Mouse (Mus musculus) forebrain, embryonic 10.5 days (tissue): ENCODE measurements around the gene Adprhl1. TPM values are rescaled to one million over a fixed set of nuclear protein-coding genes. Genes with fewer than 3 reads are reported as not detected.
A peak's percentile ranks its signal among the peaks of the same experiment; 100 is the strongest.

Experiments
- microRNA counts: library from miRNA; unstranded; fragments of <30 nt; microRNA quantifications from one replicate; lab custom pipeline; 2017
- microRNA-seq: library from miRNA; unstranded; fragments of <30 nt; microRNA quantifications from one replicate; pipeline ENCODE4, GENCODE M21; 2017
- polyA plus RNA-seq: library from polyadenylated mRNA; unstranded; fragments of >200 nt; fragmentation: Nextera tagmentation; extraction: Ambion mirVana; gene quantifications from 2 replicates; pipeline ENCODE4 v1.2.1, GENCODE M21; 2016

Adprhl1 gene
- polyA plus RNA-seq, 1 experiment from 2014 or later = not detected

MicroRNAs encoded within 50 kb of the gene (microRNA counts, 519-probe panel; counts per million panel counts)
- 341 counts per million, percentile 65 among the panel's probes with 10 or more counts for microRNA mmu-miR-1968 (lab: Ali Mortazavi, UCI)

Small RNA genes lying within 50 kb of the gene (microRNA-seq; reads per million reads assigned to microRNA genes)
- 28.7 reads per million, percentile 35 among the genes with 10 or more reads in this experiment for gene Mir1968

Other genes with a start within 250 kb of the Adprhl1 start
- 0.07 TPM in 1 of 2 replicates, not detected in the other for gene F7, start 228.1 kb downstream of the Adprhl1 start, polyA plus RNA-seq
- gene F10, start 216.9 kb downstream of the Adprhl1 start, polyA plus RNA-seq = 0.47 and 0.76 TPM in 2 replicates
- 0.31 and 0.33 TPM in 2 replicates for gene Proz, start 193.2 kb downstream of the Adprhl1 start, polyA plus RNA-seq
- 58.5 and 62.0 TPM in 2 replicates for gene Pcid2, start 148.7 kb downstream of the Adprhl1 start, polyA plus RNA-seq
- 84.9 and 87.8 TPM in 2 replicates for gene Cul4a, start 148.5 kb downstream of the Adprhl1 start, polyA plus RNA-seq
- 182 and 190 TPM in 2 replicates for gene Lamp1, start 95.0 kb downstream of the Adprhl1 start, polyA plus RNA-seq
- gene Grtp1, start 53.5 kb downstream of the Adprhl1 start, polyA plus RNA-seq = 19.5 and 21.5 TPM in 2 replicates
- gene Dcun1d2, start 34.0 kb upstream of the Adprhl1 start, polyA plus RNA-seq = 24.6 and 26.9 TPM in 2 replicates
- gene Tmco3, start 34.0 kb upstream of the Adprhl1 start, polyA plus RNA-seq = 34.0 and 34.5 TPM in 2 replicates
- gene Tfdp1, start 84.6 kb upstream of the Adprhl1 start, polyA plus RNA-seq = 208 and 215 TPM in 2 replicates
- 0.10 TPM in 1 of 2 replicates, not detected in the other for gene Atp4b, start 142.7 kb upstream of the Adprhl1 start, polyA plus RNA-seq
- gene Grk1, start 150.9 kb upstream of the Adprhl1 start, polyA plus RNA-seq = 0.04 TPM in 2 replicates
- gene Tmem255b, start 181.0 kb upstream of the Adprhl1 start, polyA plus RNA-seq = 0.19 and 0.22 TPM in 2 replicates
- gene Gas6, start 240.3 kb upstream of the Adprhl1 start, polyA plus RNA-seq = 6.1 and 7.6 TPM in 2 replicates